Mouse (Mus musculus) C2C12 (cell line): ENCODE results near the gene Tle2. TPM values are rescaled to one million over a fixed set of nuclear protein-coding genes. Genes with fewer than 3 reads are reported as not detected.

Experiments
- H3K27me3 ChIP-seq: one replicate; pipeline ENCODE4 v1.6.1; 2011; ENCODE audit not compliant: control insufficient read depth, insufficient read depth, insufficient read length
- H3K36me3 ChIP-seq: one replicate; pipeline ENCODE4 v1.6.1; 2011; ENCODE audit not compliant: control insufficient read depth, insufficient read depth
- H3K4me3 ChIP-seq: one replicate; pipeline ENCODE4 v1.5.1; 2011; ENCODE audit warnings: mild to moderate bottlenecking, control low read depth; ENCODE audit not compliant: poor library complexity, insufficient read depth, severe bottlenecking
- H3K79me2 ChIP-seq: one replicate; pipeline ENCODE4 v1.6.1; 2011; ENCODE audit not compliant: control insufficient read depth, insufficient read depth
- H3K79me3 ChIP-seq: one replicate; pipeline ENCODE4 v1.6.1; 2011; ENCODE audit warnings: low read depth, control low read depth
- H3ac ChIP-seq: one replicate; pipeline ENCODE3; 2011; ENCODE audit warnings: low read depth; ENCODE audit not compliant: control insufficient read depth, insufficient read length
- CEBPB ChIP-seq: IDR thresholded peaks from one replicate; pipeline ENCODE4 v1.6.1; 2011; ENCODE audit warnings: low read depth, mild to moderate bottlenecking, control low read depth, moderate library complexity
- CTCF ChIP-seq: IDR thresholded peaks from one replicate; pipeline ENCODE4 v1.5.1; 2011; ENCODE audit not compliant: control insufficient read depth, insufficient read depth, insufficient read length
- FOSL1 ChIP-seq: IDR thresholded peaks from one replicate; pipeline ENCODE4 v1.8.0; 2011; ENCODE audit warnings: mild to moderate bottlenecking, low read length; ENCODE audit not compliant: poor library complexity, insufficient read depth, severe bottlenecking
- MAX ChIP-seq: IDR thresholded peaks from one replicate; pipeline ENCODE4 v1.6.1; 2011; ENCODE audit warnings: mild to moderate bottlenecking, control low read depth
- MYOD1 ChIP-seq: IDR thresholded peaks from one replicate; pipeline ENCODE4 v1.6.1; 2011; ENCODE audit warnings: low read depth; ENCODE audit not compliant: control insufficient read depth, insufficient read length
- MYOG ChIP-seq: IDR thresholded peaks from one replicate; pipeline ENCODE4 v1.6.1; 2011; ENCODE audit not compliant: control insufficient read depth, insufficient read length; ENCODE audit errors: extremely low read depth
- USF1 ChIP-seq: IDR thresholded peaks from one replicate; pipeline ENCODE4 v1.6.1; 2011; ENCODE audit warnings: low read depth, mild to moderate bottlenecking, control low read depth, moderate library complexity
- polyA plus RNA-seq: library from polyadenylated mRNA; unstranded; fragments of >200 nt; fragmentation: generic; extraction: Trizol; gene quantifications from one replicate; pipeline ENCODE4 v1.2.1, GENCODE M21; 2012; ENCODE audit warnings: missing spikeins

Tle2 gene
- polyA plus RNA-seq, 1 experiment = 7.1 TPM

- Histone ChIP-seq H3K36me3 (no peaks in the 10 kb centered on the region), H3K79me3 (peaks cover 6% of the 10 kb centered on the region), H3K79me2 (peaks cover 10% of the 10 kb centered on the region), H3ac (no peak overlapping the region), H3K4me3 (no peak overlapping the region), H3K27me3 (no peaks in the 10 kb centered on the region)
- TF ChIP-seq FOSL1 = no peak
- no peak for TF ChIP-seq CTCF
- TF ChIP-seq MYOD1 = no peak
- TF ChIP-seq USF1 = no peak
- no peak for TF ChIP-seq MAX
- TF ChIP-seq CEBPB = no peak
- no peak for TF ChIP-seq MYOG
These were observed 25.4 kb upstream of the Tle2 start for GRCm38 (mm10) chr10:81548944-81549343.

- TF ChIP-seq CEBPB (no peak), FOSL1 (no peak), CTCF (peak; percentile 84), MYOD1 (no peak)
- H3K79me3 ChIP-seq = no peaks in the 10 kb centered on the region
- no peaks in the 10 kb centered on the region for H3K79me2 ChIP-seq
- H3K27me3 ChIP-seq = no peaks in the 10 kb centered on the region
- H3K36me3 ChIP-seq = no peaks in the 10 kb centered on the region
- no peak overlapping the region for H3ac ChIP-seq
- H3K4me3 ChIP-seq = no peak overlapping the region
These were observed 24.1 kb upstream of the Tle2 start for GRCm38 (mm10) chr10:81550257-81550656.

GRCm38 (mm10) chr10:81551597-81552102 lies 22.7 kb upstream of the Tle2 start:
- Histone ChIP-seq H3K36me3 (no peaks in the 10 kb centered on the region), H3ac (no peak overlapping the region), H3K79me3 (no peaks in the 10 kb centered on the region), H3K4me3 (no peak overlapping the region), H3K27me3 (no peaks in the 10 kb centered on the region), H3K79me2 (no peaks in the 10 kb centered on the region)
- TF ChIP-seq MAX (peak; percentile 66), CTCF (peak; percentile 79), USF1 (no peak), MYOD1 (peak; percentile 78)

- Histone ChIP-seq H3K27me3 (no peaks in the 10 kb centered on the region), H3K4me3 (no peak overlapping the region), H3K79me3 (no peaks in the 10 kb centered on the region), H3ac (no peak overlapping the region), H3K79me2 (no peaks in the 10 kb centered on the region), H3K36me3 (no peaks in the 10 kb centered on the region)
- TF ChIP-seq MYOG (no peak), USF1 (no peak), MAX (no peak), FOSL1 (no peak), CEBPB (no peak), CTCF (no peak), MYOD1 (no peak)
These were observed 21.1 kb upstream of the Tle2 start for GRCm38 (mm10) chr10:81553232-81553631.

- Histone ChIP-seq H3ac (no peak overlapping the region), H3K27me3 (no peaks in the 10 kb centered on the region), H3K4me3 (no peak overlapping the region), H3K36me3 (no peaks in the 10 kb centered on the region), H3K79me3 (no peaks in the 10 kb centered on the region), H3K79me2 (no peaks in the 10 kb centered on the region)
- TF ChIP-seq MAX (no peak), MYOD1 (no peak), MYOG (no peak), CEBPB (no peak), USF1 (no peak), FOSL1 (no peak), CTCF (no peak)
These were observed 20.3 kb upstream of the Tle2 start for GRCm38 (mm10) chr10:81553807-81554755.

- H3K79me2 ChIP-seq = peaks cover 21% of the 10 kb centered on the region
- no peak overlapping the region for H3K4me3 ChIP-seq
- peaks cover 2% of the 10 kb centered on the region for H3K36me3 ChIP-seq
- TF ChIP-seq FOSL1 (no peak), MAX (no peak), CTCF (no peak), CEBPB (no peak), MYOD1 (no peak), USF1 (no peak), MYOG (no peak)
- no peaks in the 10 kb centered on the region for H3K27me3 ChIP-seq
- H3K79me3 ChIP-seq = peaks cover 10% of the 10 kb centered on the region
- H3ac ChIP-seq = no peak overlapping the region
These were observed 18.1 kb upstream of the Tle2 start for GRCm38 (mm10) chr10:81556282-81556681.
